Mouse (Mus musculus) MEL (cell line): ENCODE results near the gene Sned1. TPM values are rescaled to one million over a fixed set of nuclear protein-coding genes. Genes with fewer than 3 reads are reported as not detected.

ENCODE experiments used
- DNase-seq: peaks from one replicate; pipeline ENCODE4 v3.0.0; 2011; ENCODE audit warnings: low read depth, low spot score
- H3K27ac ChIP-seq: 2 replicates; pipeline ENCODE4 v1.5.1; 2012; ENCODE audit warnings: low read depth, mild to moderate bottlenecking, control low read depth, low read length, moderate library complexity; ENCODE audit not compliant: control insufficient read depth
- H3K27me3 ChIP-seq, 2 experiments: fragments of 150-350 bp in 1 of 2; sonication (generic) in 1 of 2; 2 replicates each; pipeline ENCODE4 v1.6.1; 2012; ENCODE audit warnings: low read length in 2 of 2, mild to moderate bottlenecking in 2 of 2, improper control_type of control experiment in 1 of 2, moderate library complexity in 1 of 2; ENCODE audit not compliant: insufficient read depth in 2 of 2, control insufficient read depth in 1 of 2
- H3K36me3 ChIP-seq, 2 experiments: 2 replicates each; pipeline ENCODE4 v1.6.1; 2012 to 2014; ENCODE audit warnings: low read length in 2 of 2, improper control_type of control experiment in 1 of 2, inconsistent platforms in 1 of 2, mild to moderate bottlenecking in 1 of 2; ENCODE audit not compliant: insufficient read depth in 2 of 2, control insufficient read depth in 1 of 2
- H3K4me1 ChIP-seq, 2 experiments: fragments of 150-350 bp in 1 of 2; sonication (generic) in 1 of 2; 2 replicates each; pipeline ENCODE4 v1.6.1; 2012; ENCODE audit warnings: low read length in 2 of 2, improper control_type of control experiment in 1 of 2, mild to moderate bottlenecking in 1 of 2; ENCODE audit not compliant: insufficient read depth in 2 of 2, control insufficient read depth in 1 of 2
- H3K4me3 ChIP-seq, 2 experiments: fragments of 150-350 bp in 1 of 2; sonication (generic) in 1 of 2; 2 replicates each; pipeline ENCODE4 v1.5.1; 2012; ENCODE audit warnings: low read depth in 2 of 2, low read length in 2 of 2, mild to moderate bottlenecking in 2 of 2, moderate library complexity in 2 of 2, control low read depth in 1 of 2, improper control_type of control experiment in 1 of 2; ENCODE audit not compliant: control insufficient read depth in 1 of 2, insufficient read depth in 1 of 2
- H3K79me2 ChIP-seq: 2 replicates; pipeline ENCODE4 v1.6.1; 2012; ENCODE audit warnings: mild to moderate bottlenecking, low read length, moderate library complexity; ENCODE audit not compliant: control insufficient read depth, poor library complexity, insufficient read depth
- H3K9ac ChIP-seq: 2 replicates; pipeline ENCODE4 v1.6.1; 2012; ENCODE audit warnings: low read depth, mild to moderate bottlenecking, control low read depth, low read length, moderate library complexity; ENCODE audit not compliant: control insufficient read depth, poor library complexity, severe bottlenecking
- H3K9me3 ChIP-seq: fragments of 150-350 bp; sonication (generic); replicated peaks from 2 replicates; pipeline ENCODE4 v1.6.1; 2012; ENCODE audit warnings: mild to moderate bottlenecking, low read length, improper control_type of control experiment, moderate library complexity; ENCODE audit not compliant: insufficient read depth
- BHLHE40 ChIP-seq: IDR thresholded peaks from 2 replicates; pipeline ENCODE4 v1.6.1; 2012; ENCODE audit warnings: low read depth, mild to moderate bottlenecking, inconsistent platforms, low read length, improper control_type of control experiment, borderline replicate concordance
- CHD1 ChIP-seq: IDR thresholded peaks from 2 replicates; pipeline ENCODE4 v1.6.1; 2012; ENCODE audit warnings: low read depth, mild to moderate bottlenecking, inconsistent platforms, low read length, improper control_type of control experiment
- ELF1 ChIP-seq: IDR thresholded peaks from 2 replicates; pipeline ENCODE4 v1.6.1; 2014; ENCODE audit warnings: low read depth, mild to moderate bottlenecking, inconsistent platforms, low read length, improper control_type of control experiment, moderate library complexity
- EP300 ChIP-seq, 2 experiments: IDR thresholded peaks; 2 replicates each; pipeline ENCODE4 v1.6.1; 2011; ENCODE audit warnings: improper control_type of control experiment in 2 of 2, low read length in 2 of 2, low read depth in 1 of 2, mild to moderate bottlenecking in 1 of 2
- ETS1 ChIP-seq: IDR thresholded peaks from 2 replicates; pipeline ENCODE4 v1.6.1; 2012; ENCODE audit warnings: low read depth, mild to moderate bottlenecking, inconsistent platforms, low read length, improper control_type of control experiment, moderate library complexity
- GABPA ChIP-seq: IDR thresholded peaks from 2 replicates; pipeline ENCODE4 v1.6.1; 2012; ENCODE audit warnings: low read depth, mild to moderate bottlenecking, inconsistent platforms, low read length, improper control_type of control experiment, moderate library complexity
- GATA1 ChIP-seq: IDR thresholded peaks from 2 replicates; pipeline ENCODE4 v1.6.1; 2011; ENCODE audit warnings: low read depth, low read length, improper control_type of control experiment
- JUND ChIP-seq: IDR thresholded peaks from 2 replicates; pipeline ENCODE4 v1.6.1; 2011; ENCODE audit warnings: low read depth, mild to moderate bottlenecking, improper control_type of control experiment, low read length
- MAFK ChIP-seq: IDR thresholded peaks from 2 replicates; pipeline ENCODE4 v1.6.1; 2011; ENCODE audit warnings: low read depth, mild to moderate bottlenecking, low read length, improper control_type of control experiment, borderline replicate concordance
- MAX ChIP-seq: IDR thresholded peaks from 2 replicates; pipeline ENCODE4 v1.6.1; 2011; ENCODE audit warnings: low read length, improper control_type of control experiment
- MAZ ChIP-seq: IDR thresholded peaks from 2 replicates; pipeline ENCODE4 v1.6.1; 2012; ENCODE audit warnings: low read depth, mild to moderate bottlenecking, inconsistent platforms, low read length, improper control_type of control experiment
- MEF2A ChIP-seq: IDR thresholded peaks from 2 replicates; pipeline ENCODE4 v1.6.1; 2014; ENCODE audit warnings: low read depth, mild to moderate bottlenecking, inconsistent platforms, low read length, improper control_type of control experiment; ENCODE audit not compliant: poor library complexity, insufficient replicate concordance, severe bottlenecking; ENCODE audit errors: extremely low read depth
- MXI1 ChIP-seq: IDR thresholded peaks from 2 replicates; pipeline ENCODE4 v1.6.1; 2011; ENCODE audit warnings: mild to moderate bottlenecking, low read depth, low read length, improper control_type of control experiment
- MYB ChIP-seq: IDR thresholded peaks from 2 replicates; pipeline ENCODE4 v1.6.1; 2011; ENCODE audit warnings: mild to moderate bottlenecking, low read depth, low read length, improper control_type of control experiment
- POLR2AphosphoS2 ChIP-seq: IDR thresholded peaks from 2 replicates; pipeline ENCODE4 v1.6.1; 2011; ENCODE audit warnings: low read length, improper control_type of control experiment
- POLR2AphosphoS5 ChIP-seq: IDR thresholded peaks from 2 replicates; pipeline ENCODE4 v1.6.1; 2012; ENCODE audit warnings: low read depth, borderline replicate concordance, mild to moderate bottlenecking, inconsistent platforms, low read length, moderate library complexity, mixed read lengths
- RAD21 ChIP-seq: IDR thresholded peaks from 2 replicates; pipeline ENCODE4 v1.6.1; 2011; ENCODE audit warnings: mild to moderate bottlenecking, low read depth, low read length, improper control_type of control experiment
- SIN3A ChIP-seq: IDR thresholded peaks from 2 replicates; pipeline ENCODE4 v1.6.1; 2012; ENCODE audit warnings: low read length, improper control_type of control experiment, inconsistent platforms
- TAL1 ChIP-seq: IDR thresholded peaks from 2 replicates; pipeline ENCODE4 v1.6.1; 2012; ENCODE audit warnings: mild to moderate bottlenecking, inconsistent platforms, low read length, moderate library complexity, mixed read lengths
- TBP ChIP-seq: IDR thresholded peaks from 2 replicates; pipeline ENCODE4 v1.8.0; 2011; ENCODE audit warnings: low read depth, low read length, improper control_type of control experiment
- TCF12 ChIP-seq: IDR thresholded peaks from 2 replicates; pipeline ENCODE4 v1.6.1; 2014; ENCODE audit warnings: low read depth, mild to moderate bottlenecking, inconsistent platforms, low read length, improper control_type of control experiment, moderate library complexity
- UBTF ChIP-seq: IDR thresholded peaks from 2 replicates; pipeline ENCODE4 v1.6.1; 2012; ENCODE audit warnings: low read depth, mild to moderate bottlenecking, inconsistent platforms, low read length, improper control_type of control experiment, moderate library complexity, borderline replicate concordance; ENCODE audit not compliant: insufficient read depth
- USF1 ChIP-seq: IDR thresholded peaks from 2 replicates; pipeline ENCODE4 v1.6.1; 2014; ENCODE audit warnings: low read depth, mild to moderate bottlenecking, inconsistent platforms, low read length, improper control_type of control experiment, moderate library complexity
- ZC3H11A ChIP-seq: IDR thresholded peaks from 2 replicates; pipeline ENCODE4 v1.6.1; 2012; ENCODE audit warnings: low read depth, mild to moderate bottlenecking, inconsistent platforms, low read length, improper control_type of control experiment
- ZMIZ1 ChIP-seq: IDR thresholded peaks from 2 replicates; pipeline ENCODE4 v1.6.1; 2012; ENCODE audit warnings: low read depth, mild to moderate bottlenecking, inconsistent platforms, low read length, improper control_type of control experiment, moderate library complexity
- ZNF384 ChIP-seq: IDR thresholded peaks from 2 replicates; pipeline ENCODE4 v1.6.1; 2012; ENCODE audit warnings: low read depth, mild to moderate bottlenecking, inconsistent platforms, low read length, improper control_type of control experiment
- polyA plus RNA-seq, 2 experiments: library from polyadenylated mRNA; stranded (reverse) in 1 of 2; unstranded in 1 of 2; fragments of >175 nt in 1 of 2; fragments of >200 nt in 1 of 2; gene quantifications; 2 replicates each; pipeline versions ENCODE4 v1.2.1 to v1.2.4; 2012; ENCODE audit warnings: low replicate concordance in 2 of 2, low read depth in 1 of 2; ENCODE audit not compliant: insufficient read length in 2 of 2, insufficient read depth in 1 of 2, missing spikeins in 1 of 2
- total RNA-seq: library from RNA; depleted of rRNA; stranded (reverse); fragments of 300-350 nt; gene quantifications from 2 replicates; pipeline ENCODE4 v1.2.3, GENCODE M21; 2012

The Sned1 gene
- total and polyA plus RNA-seq, 3 experiments = 0.12 to 0.13 TPM; not detected in 1

GRCm38 (mm10) chr1:93236545-93236924 lies 894 bp downstream of the Sned1 start:
- Histone ChIP-seq H3K27ac (no peak overlapping the region), H3K79me2 (no peaks in the 10 kb centered on the region), H3K27me3 (no peaks in the 10 kb centered on the region; a peak in 1 of 4 replicates), H3K9me3 (no peaks in the 10 kb centered on the region), H3K4me1 (no peaks in the 10 kb centered on the region), H3K4me3 (no peak overlapping the region), H3K36me3 (no peaks in the 10 kb centered on the region), H3K9ac (no peak overlapping the region)
- TF ChIP-seq BHLHE40 (no peak), USF1 (no peak), TBP (no peak), ZC3H11A (no peak)
- DNase-seq = no peak

DNA sequence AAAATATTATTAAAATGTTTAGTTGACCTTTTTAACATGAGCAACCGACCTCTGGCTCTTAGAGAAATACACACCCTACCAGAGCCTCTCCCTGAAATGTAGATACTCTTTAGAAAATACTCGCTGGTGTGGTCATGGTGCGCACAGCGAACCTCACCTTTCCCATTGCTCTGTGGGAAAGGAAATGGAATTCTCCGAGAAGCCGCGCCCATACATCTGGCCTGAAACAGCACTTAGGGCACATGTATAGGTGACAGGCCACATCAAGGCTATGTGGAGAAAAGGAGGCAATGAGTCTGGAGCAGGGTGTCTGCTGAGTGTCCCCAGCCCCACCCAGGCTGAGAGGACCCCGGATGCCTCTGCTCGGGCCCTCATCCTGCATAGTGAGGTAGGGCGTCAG lies 2.0 kb downstream of the Sned1 start:
- Histone ChIP-seq H3K9me3 (no peaks in the 10 kb centered on the region), H3K4me1 (no peaks in the 10 kb centered on the region), H3K79me2 (no peaks in the 10 kb centered on the region), H3K36me3 (no peaks in the 10 kb centered on the region), H3K27me3 (no peaks in the 10 kb centered on the region; a peak in 1 of 4 replicates), H3K4me3 (no peak overlapping the region), H3K27ac (no peak overlapping the region), H3K9ac (no peak overlapping the region)
- no peak for DNase-seq
- TF ChIP-seq POLR2AphosphoS2 = no peak
- TF ChIP-seq TBP = no peak
- no peak for TF ChIP-seq ZC3H11A
- TF ChIP-seq UBTF = no peak
- TF ChIP-seq ELF1 = no peak
- no peak for TF ChIP-seq EP300 (IDR thresholded peaks at IDR 0.05; ENCODE audit: low read depth in 1 of 2, low read length in 2 of 2)
- no peak for TF ChIP-seq ZNF384
- no peak for TF ChIP-seq MAZ
- no peak for TF ChIP-seq BHLHE40
- no peak for TF ChIP-seq MAX
- TF ChIP-seq GABPA = no peak
- no peak for TF ChIP-seq JUND
- TF ChIP-seq MEF2A = no peak

GRCm38 (mm10) chr1:93238201-93238600 lies 2.6 kb downstream of the Sned1 start:
- Histone ChIP-seq H3K27ac (no peak overlapping the region), H3K9me3 (no peaks in the 10 kb centered on the region), H3K27me3 (no peaks in the 10 kb centered on the region; a peak in 1 of 4 replicates), H3K4me3 (no peak overlapping the region), H3K9ac (no peak overlapping the region), H3K79me2 (no peaks in the 10 kb centered on the region), H3K4me1 (no peaks in the 10 kb centered on the region), H3K36me3 (no peaks in the 10 kb centered on the region)
- no peak for DNase-seq
- TF ChIP-seq POLR2AphosphoS5 = no peak
- TF ChIP-seq ZMIZ1 = no peak
- TF ChIP-seq RAD21 = no peak
- no peak for TF ChIP-seq GATA1
- no peak for TF ChIP-seq MYB
- TF ChIP-seq TCF12 = no peak
- TF ChIP-seq SIN3A = no peak
- TF ChIP-seq ELF1 = no peak
- no peak for TF ChIP-seq ETS1
- no peak for TF ChIP-seq TAL1
- TF ChIP-seq MEF2A = no peak
- TF ChIP-seq TBP = no peak
- TF ChIP-seq MXI1 = no peak
- TF ChIP-seq BHLHE40 = no peak
- TF ChIP-seq MAFK = no peak
- no peak for TF ChIP-seq CHD1
- TF ChIP-seq, all 39 proteins: peak for 0
